Mouse (Mus musculus) forebrain, postnatal 0 days (tissue): ENCODE results near the gene Creld2. TPM values are rescaled to one million over a fixed set of nuclear protein-coding genes. Genes with fewer than 3 reads are reported as not detected.

Experiments used
- ATAC-seq: fragments of 200-750 bp; cut with Nextera tagmentation; 2 replicates; pipeline ENCODE4 v1.8.0; 2017; ENCODE audit warnings: mild to moderate bottlenecking, moderate library complexity
- DNase-seq: peaks from one replicate; pipeline ENCODE4 v3.0.0-alpha.2; 2015
- H3K27ac ChIP-seq: fragments of 300-500 bp; sonication (generic); 2 replicates; pipeline ENCODE4 v1.5.1; 2014; ENCODE audit warnings: low read depth, mild to moderate bottlenecking, antibody characterized with exemption, low read length, moderate library complexity, mixed read lengths
- H3K27me3 ChIP-seq: fragments of 300-500 bp; sonication (generic); 2 replicates; pipeline ENCODE4 v1.6.1; 2014; ENCODE audit warnings: mild to moderate bottlenecking, low read length, mixed read lengths; ENCODE audit not compliant: insufficient read depth
- H3K36me3 ChIP-seq: fragments of 300-500 bp; sonication (generic); 2 replicates; pipeline ENCODE4 v1.6.1; 2014; ENCODE audit warnings: mild to moderate bottlenecking, moderate library complexity; ENCODE audit not compliant: insufficient read depth
- H3K4me1 ChIP-seq: fragments of 300-500 bp; sonication (generic); 2 replicates; pipeline ENCODE4 v1.6.1; 2014; ENCODE audit warnings: antibody characterized with exemption; ENCODE audit not compliant: insufficient read depth
- H3K4me2 ChIP-seq: fragments of 300-500 bp; sonication (generic); 2 replicates; pipeline ENCODE4 v1.6.1; 2014; ENCODE audit warnings: low read depth, mild to moderate bottlenecking, moderate library complexity
- H3K4me3 ChIP-seq: fragments of 300-500 bp; sonication (generic); 2 replicates; pipeline ENCODE4 v1.5.1; 2014; ENCODE audit warnings: low read depth, low read length, mixed read lengths
- H3K9ac ChIP-seq: fragments of 300-500 bp; sonication (generic); 2 replicates; pipeline ENCODE4 v1.6.1; 2014; ENCODE audit warnings: mild to moderate bottlenecking
- H3K9me3 ChIP-seq: fragments of 300-500 bp; sonication (generic); 2 replicates; pipeline ENCODE4 v1.6.1; 2016; ENCODE audit warnings: low read length
- CTCF ChIP-seq: sonication (generic); IDR thresholded peaks from 2 replicates; pipeline ENCODE4 v1.5.1; 2016; ENCODE audit warnings: antibody characterized with exemption, control low read depth, low read depth
- WGBS: fragments of 180-500 bp; shearing (Covaris S2); extraction: QIAGEN DNeasy Blood & Tissue Kit; methylation state at CpG from one replicate; pipeline ENCODE4 v1.1.7; 2014; 5-methylcytosine and 5-hydroxymethylcytosine counted together
- polyA plus RNA-seq: library from polyadenylated mRNA; unstranded; fragments of >200 nt; fragmentation: Nextera tagmentation; extraction: Ambion mirVana; gene quantifications from 2 replicates; pipeline ENCODE4 v1.2.1, GENCODE M21; 2015
- total RNA-seq: library from RNA; depleted of rRNA; stranded (reverse); fragments of >200 nt; gene quantifications from 2 replicates; pipeline ENCODE4 v1.2.3, GENCODE M21; 2014; rRNA removed

Gene Creld2
- total and polyA plus RNA-seq, 2 experiments from 2014 or later, result 31.6 to 40.2 TPM

- H3K9me3 ChIP-seq, result no peaks in the 10 kb centered on the region
- no peak overlapping the region for H3K9ac ChIP-seq
- H3K36me3 ChIP-seq, result peaks cover 4% of the 10 kb centered on the region; the same call in 1 of the 2 replicates
- no peak for DNase-seq
- no peak overlapping the region for H3K4me3 ChIP-seq
- no peaks in the 10 kb centered on the region for H3K4me1 ChIP-seq
- no peak for ATAC-seq
- no peak overlapping the region for H3K27ac ChIP-seq
- no peaks in the 10 kb centered on the region for H3K27me3 ChIP-seq
- no peak for TF ChIP-seq CTCF
- no peak overlapping the region for H3K4me2 ChIP-seq
- 79% methylated on average over 5 of the region's 5 CpGs for WGBS
These were observed 51.2 kb downstream of the Creld2 start for GRCm38 (mm10) chr15:88870418-88871185.

- H3K9me3 ChIP-seq, result no peaks in the 10 kb centered on the region
- H3K4me2 ChIP-seq, result no peak overlapping the region
- no peaks in the 10 kb centered on the region for H3K4me1 ChIP-seq
- no peak for ATAC-seq
- no peaks in the 10 kb centered on the region for H3K36me3 ChIP-seq
- no peak overlapping the region for H3K27ac ChIP-seq
- no peak overlapping the region for H3K4me3 ChIP-seq
- no peaks in the 10 kb centered on the region; the same call in 1 of the 2 replicates for H3K27me3 ChIP-seq
- no peak for TF ChIP-seq CTCF
- no peak for DNase-seq
- 89% methylated on average over 3 of the region's 3 CpGs for WGBS
- no peak overlapping the region for H3K9ac ChIP-seq
These were observed 54.6 kb downstream of the Creld2 start for GRCm38 (mm10) chr15:88874061-88874460.

- no peaks in the 10 kb centered on the region for H3K36me3 ChIP-seq
- no peak for DNase-seq
- 95% methylated on average over 6 of the region's 6 CpGs for WGBS
These were observed 55.0 kb downstream of the Creld2 start for GRCm38 (mm10) chr15:88874477-88874876.

GRCm38 (mm10) chr15:88875625-88876081, 56.2 kb downstream of the Creld2 start:
- Histone ChIP-seq H3K9ac (no peak overlapping the region), H3K4me1 (no peaks in the 10 kb centered on the region), H3K36me3 (no peaks in the 10 kb centered on the region), H3K4me2 (no peak overlapping the region), H3K4me3 (no peak overlapping the region), H3K27ac (no peak overlapping the region), H3K27me3 (no peaks in the 10 kb centered on the region; the same call in 1 of the 2 replicates), H3K9me3 (no peaks in the 10 kb centered on the region)
- DNase-seq (no peak), ATAC-seq (no peak)
- 33% methylated on average over 10 of the region's 10 CpGs for WGBS
- TF ChIP-seq CTCF, result no peak

More at GRCm38 (mm10) chr15:88874477-88874876, 55.0 kb downstream of the Creld2 start:
- Histone ChIP-seq H3K4me2 (no peak overlapping the region), H3K4me1 (no peaks in the 10 kb centered on the region), H3K9me3 (no peaks in the 10 kb centered on the region), H3K9ac (no peak overlapping the region), H3K27ac (no peak overlapping the region), H3K27me3 (no peaks in the 10 kb centered on the region; the same call in 1 of the 2 replicates), H3K4me3 (no peak overlapping the region)
- no peak for TF ChIP-seq CTCF
- ATAC-seq, result no peak

Other genes starting within 250 kb of the Creld2 start
- not detected in 2 replicates for gene Zdhhc25, start 219.3 kb upstream of the Creld2 start, total RNA-seq
- gene Zdhhc25, start 219.3 kb upstream of the Creld2 start, polyA plus RNA-seq, result not detected in 2 replicates
- 56.8 and 63.6 TPM in 2 replicates for gene Brd1, start 85.4 kb upstream of the Creld2 start, total RNA-seq
- 10.6 and 13.0 TPM in 2 replicates for gene Brd1, start 85.4 kb upstream of the Creld2 start, polyA plus RNA-seq
- 21.8 and 28.7 TPM in 2 replicates for gene Zbed4, start 68.0 kb upstream of the Creld2 start, total RNA-seq
- gene Zbed4, start 68.0 kb upstream of the Creld2 start, polyA plus RNA-seq, result 4.0 and 6.1 TPM in 2 replicates
- gene Alg12, start 328 bp upstream of the Creld2 start, total RNA-seq, result 10.2 and 11.9 TPM in 2 replicates
- 5.5 and 7.6 TPM in 2 replicates for gene Alg12, start 328 bp upstream of the Creld2 start, polyA plus RNA-seq
- 65.5 and 70.6 TPM in 2 replicates for gene Pim3, start 42.5 kb downstream of the Creld2 start, total RNA-seq
- 61.9 and 65.2 TPM in 2 replicates for gene Pim3, start 42.5 kb downstream of the Creld2 start, polyA plus RNA-seq
- 0.15 and 0.52 TPM in 2 replicates for gene Ttll8, start 134.8 kb downstream of the Creld2 start, total RNA-seq
- gene Ttll8, start 134.8 kb downstream of the Creld2 start, polyA plus RNA-seq, result 0.05 and 0.29 TPM in 2 replicates
- 70.6 and 86.6 TPM in 2 replicates for gene Mlc1, start 159.4 kb downstream of the Creld2 start, total RNA-seq
- 59.4 and 69.7 TPM in 2 replicates for gene Mlc1, start 159.4 kb downstream of the Creld2 start, polyA plus RNA-seq
- 0.05 TPM in 1 of 2 replicates, not detected in the other for gene Mov10l1, start 163.3 kb downstream of the Creld2 start, total RNA-seq
- 0.16 TPM in 1 of 2 replicates, not detected in the other for gene Mov10l1, start 163.3 kb downstream of the Creld2 start, polyA plus RNA-seq
- 8.1 and 10.7 TPM in 2 replicates for gene Panx2, start 240.1 kb downstream of the Creld2 start, total RNA-seq
- 4.1 and 6.3 TPM in 2 replicates for gene Panx2, start 240.1 kb downstream of the Creld2 start, polyA plus RNA-seq